Mouse (Mus musculus): ENCODE data around the gene Snx13. TPM values are rescaled to one million over a fixed set of nuclear protein-coding genes. Genes with fewer than 3 reads are reported as not detected.

The Snx13 gene
- 12.9 and 13.6 TPM in 2 replicates for total RNA-seq (2012; rRNA removed)

DNA sequence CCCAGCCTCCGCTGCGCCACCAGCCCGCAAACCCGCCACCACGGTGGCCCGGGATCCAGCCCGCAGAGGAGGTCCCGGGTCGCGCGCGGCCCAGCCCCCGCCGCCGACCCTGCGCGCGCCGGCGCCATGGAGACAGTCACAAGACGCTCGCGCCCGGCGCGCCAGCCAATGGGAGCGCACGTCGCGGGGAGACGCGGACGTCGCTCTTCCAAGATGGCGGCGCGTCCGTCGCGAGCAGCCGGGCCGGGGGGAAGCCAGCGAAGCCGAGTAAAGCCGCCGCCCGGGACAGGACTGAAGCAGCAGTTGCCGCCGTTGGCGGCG is at the start of gene Snx13:
TSS of gene Snx13 (plus strand) at position 188 of the 321 bp plus-strand sequence.
- Histone ChIP-seq H3K9me3 (ENCODE audit: control insufficient read depth, insufficient read depth, low read depth, low read length) (no peaks in the 10 kb centered on the region), H3K27ac (ENCODE audit: insufficient read depth, low read depth, low read length, poor library complexity, severe bottlenecking) (peak within 1 kb of the TSS; percentile 73; the same call in 1 of the 2 replicates), H3K4me3 (ENCODE audit: insufficient read depth in 1 of 2, low read depth in 1 of 2, low read length in 2 of 2, poor library complexity in 1 of 2, severe bottlenecking in 1 of 2) (peak within 1 kb of the TSS; percentile 95 to 99), H3K9ac (ENCODE audit: insufficient read depth, low read depth, low read length, poor library complexity, severe bottlenecking) (peak within 1 kb of the TSS; percentile 98), H3K36me3 (ENCODE audit: control insufficient read depth, insufficient read depth, low read length, poor library complexity, severe bottlenecking) (no peaks in the 10 kb centered on the region), H3K4me1 (ENCODE audit: control insufficient read depth in 2 of 2, insufficient read depth in 2 of 2, low read length in 2 of 2, poor library complexity in 1 of 2) (peaks cover 0 to 6% of the 10 kb centered on the region in 2 experiments; a peak in 1 of 4 replicates)
- DNase-seq (ENCODE audit: low read depth, low spot score) = peak; percentile 68
- in situ Hi-C loops (cut with MboI; ENCODE audit: low sequenced_read_pairs in 2 of 2, unreplicated experiment in 2 of 2) = no loop called here
- TF ChIP-seq CHD2 (IDR thresholded peaks at IDR 0.05; ENCODE audit: low read depth, low read length) (no peak), HCFC1 (IDR thresholded peaks at IDR 0.05; ENCODE audit: borderline replicate concordance, insufficient read depth, low read length) (peak; percentile 62; the same call in 1 of the 2 replicates)

DNA sequence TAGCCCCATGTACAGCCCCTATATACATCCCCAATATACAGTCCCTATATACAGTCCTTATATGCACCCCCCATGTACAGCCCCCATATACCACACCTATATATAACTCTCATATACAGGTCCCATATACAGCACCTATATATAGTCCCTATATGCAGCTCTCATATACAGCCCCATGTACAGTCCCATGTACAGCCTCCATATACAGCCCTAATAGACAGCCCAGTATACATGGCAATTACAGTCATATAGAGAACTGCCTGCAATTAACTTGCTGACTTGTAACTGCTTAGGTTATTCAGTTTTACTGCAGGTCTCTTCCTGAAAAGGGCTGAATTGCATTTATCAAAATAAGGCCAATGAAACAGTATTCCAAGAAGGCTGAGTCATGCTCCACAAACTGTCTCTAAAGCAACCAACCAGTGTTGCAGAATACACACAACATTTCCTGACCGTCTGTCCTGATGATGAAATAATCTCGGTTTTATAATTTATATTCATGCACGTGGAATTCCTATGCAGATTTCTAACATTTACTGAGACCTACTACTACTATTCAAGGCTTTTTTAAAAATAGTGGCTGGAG is 49.3 kb upstream of the Snx13 start:
- in situ Hi-C loops (cut with MboI; ENCODE audit: low sequenced_read_pairs in 2 of 2, unreplicated experiment in 2 of 2) = no loop called here
- Histone ChIP-seq H3K9ac (ENCODE audit: insufficient read depth, low read depth, low read length, poor library complexity, severe bottlenecking) (no peak overlapping the region), H3K36me3 (ENCODE audit: control insufficient read depth, insufficient read depth, low read length, poor library complexity, severe bottlenecking) (no peaks in the 10 kb centered on the region), H3K27ac (ENCODE audit: insufficient read depth, low read depth, low read length, poor library complexity, severe bottlenecking) (no peak overlapping the region), H3K9me3 (ENCODE audit: control insufficient read depth, insufficient read depth, low read depth, low read length) (no peaks in the 10 kb centered on the region), H3K4me1 (ENCODE audit: control insufficient read depth in 2 of 2, insufficient read depth in 2 of 2, low read length in 2 of 2, poor library complexity in 1 of 2) (no peaks in the 10 kb centered on the region), H3K4me3 (ENCODE audit: insufficient read depth in 1 of 2, low read depth in 1 of 2, low read length in 2 of 2, poor library complexity in 1 of 2, severe bottlenecking in 1 of 2) (no peak overlapping the region)
- TF ChIP-seq ZNF384 (IDR thresholded peaks at IDR 0.05; ENCODE audit: low read depth, low read length) = no peak
- TF ChIP-seq ZC3H11A (IDR thresholded peaks at IDR 0.05; ENCODE audit: borderline replicate concordance, low read depth, low read length) = no peak
- TF ChIP-seq CHD2 (IDR thresholded peaks at IDR 0.05; ENCODE audit: low read depth, low read length) = no peak
- no peak for TF ChIP-seq MAFK (IDR thresholded peaks at IDR 0.05; ENCODE audit: insufficient read depth, low read depth, low read length)
- no peak for TF ChIP-seq HCFC1 (IDR thresholded peaks at IDR 0.05; ENCODE audit: borderline replicate concordance, insufficient read depth, low read length)
- no peak for DNase-seq (ENCODE audit: low read depth, low spot score)

DNA sequence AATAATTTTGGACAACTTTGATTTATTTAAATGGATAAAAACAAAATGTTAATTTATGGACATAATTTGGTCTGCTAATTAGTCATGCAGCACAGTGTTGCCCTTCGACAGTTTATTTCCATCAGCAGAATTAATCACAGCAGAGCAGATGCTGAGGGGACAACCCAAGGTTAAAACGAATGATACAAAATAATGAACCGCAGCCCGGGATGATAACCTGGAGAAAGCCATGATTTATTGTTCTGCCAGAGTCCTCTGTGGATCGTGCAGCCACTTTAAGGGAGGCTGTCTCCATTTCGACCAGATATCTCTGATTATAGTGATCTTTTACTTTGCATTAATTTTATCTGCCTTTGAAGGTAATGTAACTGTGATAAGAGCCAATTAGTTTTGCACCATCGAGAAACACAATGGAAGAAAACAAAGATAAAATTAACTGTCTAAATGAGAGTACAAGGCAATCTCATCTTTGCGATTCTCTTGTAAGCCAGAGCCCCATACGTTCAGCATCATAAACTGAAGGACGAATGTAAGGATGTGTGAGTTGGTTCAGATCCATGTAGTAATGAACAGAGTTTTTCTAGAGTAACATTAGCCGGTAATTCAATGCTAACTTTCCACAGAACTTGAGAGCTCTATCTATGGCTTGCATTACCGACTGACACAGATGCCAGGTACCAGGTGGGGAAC is 48.1 kb upstream of the Snx13 start:
- H3K4me1 ChIP-seq (ENCODE audit: control insufficient read depth in 2 of 2, insufficient read depth in 2 of 2, low read length in 2 of 2, poor library complexity in 1 of 2) = no peaks in the 10 kb centered on the region
- no peaks in the 10 kb centered on the region for H3K9me3 ChIP-seq (ENCODE audit: control insufficient read depth, insufficient read depth, low read depth, low read length)
- H3K9ac ChIP-seq (ENCODE audit: insufficient read depth, low read depth, low read length, poor library complexity, severe bottlenecking) = no peak overlapping the region
- TF ChIP-seq MAFK (IDR thresholded peaks at IDR 0.05; ENCODE audit: insufficient read depth, low read depth, low read length) (no peak), CHD2 (IDR thresholded peaks at IDR 0.05; ENCODE audit: low read depth, low read length) (no peak), ZC3H11A (IDR thresholded peaks at IDR 0.05; ENCODE audit: borderline replicate concordance, low read depth, low read length) (no peak), HCFC1 (IDR thresholded peaks at IDR 0.05; ENCODE audit: borderline replicate concordance, insufficient read depth, low read length) (no peak), ZNF384 (IDR thresholded peaks at IDR 0.05; ENCODE audit: low read depth, low read length) (no peak)
- no peak overlapping the region for H3K4me3 ChIP-seq (ENCODE audit: insufficient read depth in 1 of 2, low read depth in 1 of 2, low read length in 2 of 2, poor library complexity in 1 of 2, severe bottlenecking in 1 of 2)
- no peak for DNase-seq (ENCODE audit: low read depth, low spot score)
- H3K27ac ChIP-seq (ENCODE audit: insufficient read depth, low read depth, low read length, poor library complexity, severe bottlenecking) = no peak overlapping the region
- H3K36me3 ChIP-seq (ENCODE audit: control insufficient read depth, insufficient read depth, low read length, poor library complexity, severe bottlenecking) = no peaks in the 10 kb centered on the region
- in situ Hi-C loops (cut with MboI; ENCODE audit: low sequenced_read_pairs in 2 of 2, unreplicated experiment in 2 of 2) = no loop called here

DNA sequence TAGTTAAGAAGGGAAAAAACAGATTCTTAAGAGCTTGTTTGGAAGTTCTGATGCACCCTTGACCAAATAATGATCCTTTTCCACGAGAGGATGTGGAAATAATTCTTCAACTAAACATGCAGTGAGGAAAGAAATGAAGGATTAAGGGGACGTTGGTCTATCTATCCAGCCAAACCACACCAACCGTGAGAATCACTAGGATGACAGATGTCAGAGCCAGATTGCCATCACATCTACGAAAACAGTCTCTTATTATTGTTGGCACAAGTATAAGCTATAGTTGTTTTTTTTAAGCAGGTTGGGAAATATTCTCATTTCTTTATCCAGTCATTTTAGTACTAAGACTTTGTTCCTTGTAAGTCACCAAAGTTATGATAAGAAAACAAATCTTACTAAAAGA is 46.7 kb upstream of the Snx13 start:
- H3K27ac ChIP-seq (ENCODE audit: insufficient read depth, low read depth, low read length, poor library complexity, severe bottlenecking) = no peak overlapping the region

More for the DNA sequence above, 46.7 kb upstream of the Snx13 start:
- Histone ChIP-seq H3K9ac (ENCODE audit: insufficient read depth, low read depth, low read length, poor library complexity, severe bottlenecking) (no peak overlapping the region), H3K4me3 (ENCODE audit: insufficient read depth in 1 of 2, low read depth in 1 of 2, low read length in 2 of 2, poor library complexity in 1 of 2, severe bottlenecking in 1 of 2) (no peak overlapping the region), H3K36me3 (ENCODE audit: control insufficient read depth, insufficient read depth, low read length, poor library complexity, severe bottlenecking) (no peaks in the 10 kb centered on the region), H3K9me3 (ENCODE audit: control insufficient read depth, insufficient read depth, low read depth, low read length) (no peaks in the 10 kb centered on the region), H3K4me1 (ENCODE audit: control insufficient read depth in 2 of 2, insufficient read depth in 2 of 2, low read length in 2 of 2, poor library complexity in 1 of 2) (no peaks in the 10 kb centered on the region)
- TF ChIP-seq CHD2 (IDR thresholded peaks at IDR 0.05; ENCODE audit: low read depth, low read length) (no peak), ZNF384 (IDR thresholded peaks at IDR 0.05; ENCODE audit: low read depth, low read length) (no peak), ZC3H11A (IDR thresholded peaks at IDR 0.05; ENCODE audit: borderline replicate concordance, low read depth, low read length) (no peak), MAFK (IDR thresholded peaks at IDR 0.05; ENCODE audit: insufficient read depth, low read depth, low read length) (no peak), HCFC1 (IDR thresholded peaks at IDR 0.05; ENCODE audit: borderline replicate concordance, insufficient read depth, low read length) (no peak)
- in situ Hi-C loops (cut with MboI; ENCODE audit: low sequenced_read_pairs in 2 of 2, unreplicated experiment in 2 of 2) = no loop called here
- DNase-seq (ENCODE audit: low read depth, low spot score) = no peak
